Mouse (Mus musculus): Measurements from ENCODE around the gene D13Ertd608e.
"Not testable (repeated sequence)": the region's sequence is repeated elsewhere in the genome, so short reads cannot be mapped to it uniquely, and the experiment has no call there.

- not testable (repeated sequence) for TF ChIP-seq CTCF (IDR thresholded peaks at IDR 0.05; ENCODE audit: control insufficient read depth, insufficient read depth, insufficient replicate concordance, low read depth, low read length); POLR2A (IDR thresholded peaks at IDR 0.05; ENCODE audit: control insufficient read depth, low read depth, low read length)
Measured at GRCm38 (mm10) chr13:119886896-119887295, 51.1 kb downstream of the D13Ertd608e start.
